Mouse (Mus musculus) heart, embryonic 12.5 days (tissue): ENCODE results near the gene Ciz1. TPM values are rescaled to one million over a fixed set of nuclear protein-coding genes. Genes with fewer than 3 reads are reported as not detected.

Source experiments
- ATAC-seq: fragments of 200-750 bp; cut with Nextera tagmentation; 2 replicates; pipeline ENCODE4 v1.8.0; 2017; ENCODE audit warnings: moderate TSS enrichment, moderate library complexity; ENCODE audit not compliant: insufficient number of reproducible peaks, low FRiP score
- H3K27ac ChIP-seq: fragments of 300-500 bp; sonication (generic); 2 replicates; pipeline ENCODE4 v1.5.1; 2016; ENCODE audit warnings: mild to moderate bottlenecking, moderate library complexity; ENCODE audit not compliant: poor library complexity, severe bottlenecking
- H3K27me3 ChIP-seq: fragments of 300-500 bp; sonication (generic); replicated peaks from 2 replicates; pipeline ENCODE4 v1.6.1; 2016; ENCODE audit warnings: mild to moderate bottlenecking, moderate library complexity
- H3K36me3 ChIP-seq: fragments of 300-500 bp; sonication (generic); 2 replicates; pipeline ENCODE4 v1.6.1; 2016; ENCODE audit warnings: mild to moderate bottlenecking, moderate library complexity
- H3K4me1 ChIP-seq: fragments of 300-500 bp; sonication (generic); replicated peaks from 2 replicates; pipeline ENCODE4 v1.6.1; 2016; ENCODE audit warnings: mild to moderate bottlenecking
- H3K4me2 ChIP-seq: fragments of 300-500 bp; sonication (generic); 2 replicates; pipeline ENCODE4 v1.6.1; 2016; ENCODE audit warnings: mild to moderate bottlenecking, moderate library complexity
- H3K4me3 ChIP-seq: fragments of 300-500 bp; sonication (generic); 2 replicates; pipeline ENCODE4 v1.5.1; 2016; ENCODE audit warnings: mild to moderate bottlenecking
- H3K9ac ChIP-seq: fragments of 300-500 bp; sonication (generic); 2 replicates; pipeline ENCODE4 v1.6.1; 2016; ENCODE audit warnings: mild to moderate bottlenecking, moderate library complexity
- H3K9me3 ChIP-seq: fragments of 300-500 bp; sonication (generic); replicated peaks from 2 replicates; pipeline ENCODE4 v1.6.1; 2016; ENCODE audit warnings: mild to moderate bottlenecking, moderate library complexity
- WGBS: fragments of 180-500 bp; shearing (Covaris S2); methylation state at CpG from one replicate; pipeline ENCODE4 v1.1.7; 2016; 5-methylcytosine and 5-hydroxymethylcytosine counted together
- polyA plus RNA-seq: library from polyadenylated mRNA; unstranded; fragments of >200 nt; fragmentation: Nextera tagmentation; extraction: Ambion mirVana; gene quantifications from 2 replicates; pipeline ENCODE4 v1.2.1, GENCODE M21; 2016

Gene Ciz1
- polyA plus RNA-seq, 1 experiment from 2014 or later, result 40.5 TPM

GRCm38 (mm10) chr2:32362817-32363340, 10.8 kb downstream of the Ciz1 start:
- peak; percentile 84 for ATAC-seq
- H3K4me2 ChIP-seq, result peak overlapping the region; percentile 90
- 0 out of 2 replicates have a peak, but pooled peaks cover 3% of the 10 kb centered on the region for H3K27me3 ChIP-seq
- H3K4me3 ChIP-seq, result peak overlapping the region; percentile 83
- H3K9me3 ChIP-seq, result no peaks in the 10 kb centered on the region
- H3K9ac ChIP-seq, result peak overlapping the region; percentile 76
- H3K36me3 ChIP-seq, result peaks cover 35% of the 10 kb centered on the region
- H3K27ac ChIP-seq, result peak overlapping the region; percentile 87
- peaks cover 28% of the 10 kb centered on the region for H3K4me1 ChIP-seq
- WGBS, result under 1% methylated on average over 52 of the region's 53 CpGs

- no peaks in the 10 kb centered on the region for H3K9me3 ChIP-seq
- peaks cover 22% of the 10 kb centered on the region for H3K4me1 ChIP-seq
- peak overlapping the region; percentile 87 for H3K27ac ChIP-seq
- H3K4me2 ChIP-seq, result peak overlapping the region; percentile 90
- peak overlapping the region; percentile 83 for H3K4me3 ChIP-seq
- 7% methylated on average over 19 of the region's 19 CpGs for WGBS
- H3K9ac ChIP-seq, result peak overlapping the region; percentile 76
- ATAC-seq, result peak; percentile 22; the same call in 1 of the 2 replicates
- H3K36me3 ChIP-seq, result peaks cover 40% of the 10 kb centered on the region
- H3K27me3 ChIP-seq, result no peaks in the 10 kb centered on the region
Measured at GRCm38 (mm10) chr2:32363376-32364106, 11.4 kb downstream of the Ciz1 start.

DNA sequence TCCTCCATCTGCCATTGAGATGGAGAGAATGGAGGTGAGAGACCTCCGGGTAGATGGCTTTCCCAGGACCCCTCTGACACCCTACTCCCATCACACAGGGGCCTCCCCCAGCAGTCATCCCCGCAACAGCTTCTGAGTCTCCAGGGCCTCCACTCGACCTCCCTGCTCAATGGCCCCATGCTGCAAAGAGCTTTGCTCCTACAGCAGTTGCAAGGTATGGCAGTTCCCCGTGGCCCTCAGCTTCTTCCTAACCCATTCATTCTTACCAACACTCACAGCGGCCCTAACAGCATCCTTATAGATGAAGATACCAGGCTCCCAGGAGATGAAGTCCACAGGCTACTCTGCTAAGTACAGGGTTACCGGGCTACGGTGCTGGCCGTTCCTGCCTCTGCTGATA, 12.0 kb downstream of the Ciz1 start:
- H3K27me3 ChIP-seq, result no peaks in the 10 kb centered on the region
- no peak for ATAC-seq
- peaks cover 43% of the 10 kb centered on the region for H3K36me3 ChIP-seq
- H3K4me1 ChIP-seq, result peaks cover 22% of the 10 kb centered on the region
- no peaks in the 10 kb centered on the region for H3K9me3 ChIP-seq
- peak overlapping the region; percentile 76; the same call in 1 of the 2 replicates for H3K9ac ChIP-seq
- H3K4me2 ChIP-seq, result peak overlapping the region; percentile 90
- H3K4me3 ChIP-seq, result peak overlapping the region; percentile 83
- H3K27ac ChIP-seq, result no peak overlapping the region
- WGBS, result 77% methylated on average over 8 of the region's 8 CpGs

GRCm38 (mm10) chr2:32367315-32367714, 15.2 kb downstream of the Ciz1 start:
- ATAC-seq, result no peak
- Histone ChIP-seq H3K4me2 (no peak overlapping the region), H3K9ac (no peak overlapping the region), H3K36me3 (peaks cover 75% of the 10 kb centered on the region), H3K9me3 (no peaks in the 10 kb centered on the region), H3K27me3 (no peaks in the 10 kb centered on the region), H3K4me1 (peaks cover 10% of the 10 kb centered on the region), H3K27ac (no peak overlapping the region), H3K4me3 (no peak overlapping the region)
- WGBS, result 90% methylated on average over 5 of the region's 5 CpGs

DNA sequence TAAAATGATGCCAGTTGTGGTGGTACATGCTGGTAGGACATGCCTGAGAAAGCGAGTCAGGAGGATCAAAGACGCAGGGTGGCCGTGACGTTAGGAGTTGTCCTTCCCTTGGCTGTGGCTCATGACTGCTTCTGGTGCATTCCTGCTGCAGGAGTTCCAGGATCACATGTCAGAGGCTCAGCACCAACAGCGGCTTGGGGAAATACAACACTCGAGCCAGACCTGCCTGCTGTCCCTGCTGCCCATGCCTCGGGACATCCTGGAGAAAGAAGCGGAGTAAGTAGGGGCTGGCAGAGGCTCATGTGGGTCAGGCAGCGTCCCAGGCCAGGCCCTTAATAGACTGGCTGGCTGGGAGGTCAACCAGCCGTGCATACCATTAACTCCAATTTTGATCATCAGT, 22.1 kb downstream of the Ciz1 start:
- no peak overlapping the region for H3K9ac ChIP-seq
- WGBS, result 81% methylated on average over 10 of the region's 10 CpGs
- no peak overlapping the region for H3K27ac ChIP-seq
- ATAC-seq, result no peak
- no peaks in the 10 kb centered on the region for H3K27me3 ChIP-seq
- H3K36me3 ChIP-seq, result peaks cover 94% of the 10 kb centered on the region
- no peak overlapping the region for H3K4me2 ChIP-seq
- no peaks in the 10 kb centered on the region for H3K9me3 ChIP-seq
- H3K4me1 ChIP-seq, result peaks cover 18% of the 10 kb centered on the region
- H3K4me3 ChIP-seq, result no peak overlapping the region

- H3K4me3 ChIP-seq, result no peak overlapping the region
- peaks cover 88% of the 10 kb centered on the region for H3K36me3 ChIP-seq
- no peak overlapping the region for H3K27ac ChIP-seq
- H3K4me1 ChIP-seq, result peaks cover 18% of the 10 kb centered on the region
- H3K9ac ChIP-seq, result no peak overlapping the region
- ATAC-seq, result no peak
- no peaks in the 10 kb centered on the region for H3K27me3 ChIP-seq
- H3K9me3 ChIP-seq, result no peaks in the 10 kb centered on the region
- peak overlapping the region; percentile 8; the same call in 1 of the 2 replicates for H3K4me2 ChIP-seq
- 63% methylated on average over 13 of the region's 13 CpGs for WGBS
Measured at GRCm38 (mm10) chr2:32375317-32375940, 23.3 kb downstream of the Ciz1 start.

DNA sequence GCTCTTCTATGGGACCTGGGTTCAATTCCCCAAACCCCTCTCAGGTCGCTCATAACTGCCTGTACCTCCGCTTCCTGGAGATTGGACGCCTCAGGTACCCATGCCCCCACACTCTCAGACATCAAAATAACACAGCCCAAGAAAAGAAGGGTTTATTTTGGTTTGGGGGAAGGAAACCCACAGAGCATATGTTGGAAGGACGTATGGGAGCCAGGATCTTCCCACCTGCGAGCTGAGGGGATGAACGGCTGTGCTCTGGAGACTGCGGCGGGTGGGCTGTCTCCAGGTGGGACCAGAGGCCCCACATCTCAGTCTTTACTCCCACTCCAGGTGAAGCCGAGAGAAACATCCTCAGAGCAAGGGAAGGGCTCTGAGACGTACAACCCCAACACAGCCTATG, 24.8 kb downstream of the Ciz1 start:
- 89% methylated on average over 10 of the region's 10 CpGs for WGBS
- peaks cover 72% of the 10 kb centered on the region for H3K36me3 ChIP-seq

DNA sequence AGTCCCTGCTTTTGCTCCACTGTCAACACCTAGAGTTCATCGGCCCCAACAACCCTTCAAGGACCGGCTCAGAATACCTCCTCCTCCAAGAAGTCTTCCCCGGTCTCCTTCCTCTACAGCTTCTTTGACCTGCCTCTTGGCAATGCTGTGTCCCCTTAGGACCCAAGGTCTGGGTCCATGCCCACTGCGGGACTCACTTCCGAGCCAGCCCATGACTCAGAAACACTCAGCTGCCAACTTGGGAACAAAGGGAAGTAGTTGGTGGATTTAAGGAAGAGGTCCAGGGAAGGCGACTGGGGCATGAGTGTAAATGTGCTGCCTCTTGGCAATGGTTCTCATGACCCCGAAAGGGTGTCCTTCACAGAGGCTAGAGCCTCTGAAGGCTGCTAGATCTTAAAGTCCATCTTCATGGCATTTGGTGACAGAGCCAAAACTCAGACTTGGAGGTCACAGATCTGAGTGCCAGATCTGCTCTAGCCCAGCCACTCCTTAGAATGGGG, 27.9 kb downstream of the Ciz1 start:
- Histone ChIP-seq H3K27me3 (peaks cover 20% of the 10 kb centered on the region), H3K9ac (no peak overlapping the region), H3K9me3 (no peaks in the 10 kb centered on the region), H3K4me1 (peaks cover 18% of the 10 kb centered on the region), H3K27ac (no peak overlapping the region), H3K36me3 (peaks cover 47% of the 10 kb centered on the region), H3K4me3 (no peak overlapping the region), H3K4me2 (no peak overlapping the region)
- ATAC-seq, result no peak
- WGBS, result 89% methylated on average over 7 of the region's 7 CpGs

More for the DNA sequence above, 24.8 kb downstream of the Ciz1 start:
- Histone ChIP-seq H3K4me2 (no peak overlapping the region), H3K27ac (no peak overlapping the region), H3K9me3 (no peaks in the 10 kb centered on the region), H3K4me3 (no peak overlapping the region), H3K4me1 (peaks cover 22% of the 10 kb centered on the region), H3K27me3 (no peaks in the 10 kb centered on the region), H3K9ac (no peak overlapping the region)
- no peak for ATAC-seq

GRCm38 (mm10) chr2:32381141-32381774, 29.1 kb downstream of the Ciz1 start:
- Histone ChIP-seq H3K9ac (peak overlapping the region; percentile 73), H3K27me3 (peaks cover 25% of the 10 kb centered on the region), H3K4me2 (peak overlapping the region; percentile 95), H3K9me3 (no peaks in the 10 kb centered on the region), H3K36me3 (peaks cover 35% of the 10 kb centered on the region), H3K4me1 (peaks cover 6% of the 10 kb centered on the region), H3K27ac (no peak overlapping the region), H3K4me3 (peak overlapping the region; percentile 72)
- WGBS, result 1% methylated on average over 27 of the region's 27 CpGs
- peak; percentile 47 for ATAC-seq

DNA sequence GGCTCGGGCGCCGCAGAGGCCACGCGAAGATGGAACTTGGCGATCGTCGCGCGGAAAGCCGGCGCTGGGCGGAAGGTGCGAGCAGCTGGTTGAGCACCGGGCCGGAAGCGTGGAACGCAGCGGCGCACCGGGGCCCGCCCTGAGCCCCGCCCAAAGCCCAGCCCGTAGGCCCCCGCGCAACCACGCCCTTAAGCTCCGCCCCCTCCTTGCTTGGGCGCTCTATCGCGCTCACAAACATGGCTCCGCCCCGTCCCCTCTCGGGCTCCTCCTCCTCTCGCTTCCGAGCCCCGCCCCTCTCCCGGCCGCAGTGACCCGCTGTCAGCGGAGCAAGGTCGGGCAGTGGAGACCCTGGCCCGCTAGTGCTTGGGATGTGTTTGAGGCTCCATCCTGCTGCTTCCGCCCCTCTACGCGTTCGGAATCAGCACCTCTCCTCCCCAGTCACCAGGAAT, 29.7 kb downstream of the Ciz1 start, which contains the start of gene 1110008P14Rik:
Gene 1110008P14Rik (minus strand): TSS at position 164 of the 449 bp plus-strand sequence.
- Histone ChIP-seq H3K27ac (no peak within 1 kb of the TSS), H3K36me3 (peaks cover 30% of the 10 kb centered on the region), H3K4me2 (peak within 1 kb of the TSS; percentile 95), H3K4me3 (peak within 1 kb of the TSS; percentile 72), H3K27me3 (peaks cover 27% of the 10 kb centered on the region), H3K4me1 (peaks cover 4% of the 10 kb centered on the region), H3K9ac (peak within 1 kb of the TSS; percentile 73), H3K9me3 (no peaks in the 10 kb centered on the region)
- WGBS, result under 1% methylated on average over 43 of the region's 47 CpGs
- peak; percentile 95 for ATAC-seq

DNA sequence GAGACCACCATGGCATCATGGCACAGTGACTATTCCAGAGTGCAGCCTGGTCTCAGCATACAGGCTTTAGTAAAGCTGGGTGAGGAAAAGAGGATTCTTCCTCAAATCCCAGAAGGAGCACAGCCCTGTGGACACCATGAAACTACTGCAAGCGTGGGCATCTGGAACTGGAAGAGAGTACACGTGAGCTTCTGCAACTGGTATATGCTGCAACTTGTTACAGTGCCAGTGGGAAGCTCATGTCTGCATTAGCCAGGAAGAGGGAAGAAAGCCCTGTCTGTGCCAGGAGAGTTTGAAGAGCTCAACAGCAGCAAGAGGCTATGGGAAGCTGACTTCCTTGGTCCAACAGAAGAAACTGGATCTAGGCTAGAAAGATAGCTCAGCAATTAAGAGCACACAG, 30.6 kb downstream of the Ciz1 start:
- no peak overlapping the region for H3K4me2 ChIP-seq
- no peak overlapping the region for H3K9ac ChIP-seq
- peaks cover 21% of the 10 kb centered on the region for H3K36me3 ChIP-seq
- WGBS, result 75% methylated on average over 2 of the region's 2 CpGs
- ATAC-seq, result no peak
- peaks cover 4% of the 10 kb centered on the region for H3K4me1 ChIP-seq
- peaks cover 27% of the 10 kb centered on the region for H3K27me3 ChIP-seq
- H3K27ac ChIP-seq, result no peak overlapping the region
- no peaks in the 10 kb centered on the region for H3K9me3 ChIP-seq
- no peak overlapping the region for H3K4me3 ChIP-seq
